Mouse (Mus musculus): Measurements from ENCODE around the gene Nlrx1.

Nlrx1 gene

GRCm38 (mm10) chr9:44269077-44269476 lies 678 bp upstream of the Nlrx1 start:
- peak; percentile 41 for DNase-seq (ENCODE audit: extremely low read depth, low read depth)

- DNase-seq (ENCODE audit: extremely low read depth, low read depth), result peak; percentile 66
Observed at GRCm38 (mm10) chr9:44268027-44268360, 405 bp downstream of the Nlrx1 start.

GRCm38 (mm10) chr9:44267319-44268026 lies 926 bp downstream of the Nlrx1 start:
- no peak for DNase-seq (ENCODE audit: extremely low read depth, low read depth)

- no peak for DNase-seq (ENCODE audit: extremely low read depth, low read depth)
Observed at GRCm38 (mm10) chr9:44266478-44267226, 1.7 kb downstream of the Nlrx1 start.

GRCm38 (mm10) chr9:44261388-44261787 lies 7.0 kb downstream of the Nlrx1 start:
- DNase-seq (ENCODE audit: extremely low read depth, low read depth), result no peak

GRCm38 (mm10) chr9:44259014-44259413 lies 9.4 kb downstream of the Nlrx1 start:
- DNase-seq (ENCODE audit: extremely low read depth, low read depth), result no peak

GRCm38 (mm10) chr9:44256213-44256612 lies 12.2 kb downstream of the Nlrx1 start:
- no peak for DNase-seq (ENCODE audit: extremely low read depth, low read depth)

- no peak for DNase-seq (ENCODE audit: extremely low read depth, low read depth)
Observed at GRCm38 (mm10) chr9:44255136-44255521, 13.3 kb downstream of the Nlrx1 start.

- no peak for DNase-seq (ENCODE audit: extremely low read depth, low read depth)
Observed at GRCm38 (mm10) chr9:44254508-44255135, 13.8 kb downstream of the Nlrx1 start.

- DNase-seq (ENCODE audit: extremely low read depth, low read depth), result no peak
Observed at GRCm38 (mm10) chr9:44253441-44253840, 15.0 kb downstream of the Nlrx1 start.

GRCm38 (mm10) chr9:44251314-44251713 lies 17.1 kb downstream of the Nlrx1 start, which contains the start of gene Pdzd3:
Gene Pdzd3 (minus strand): TSS chr9:44251471.
- DNase-seq (ENCODE audit: extremely low read depth, low read depth), result no peak

- no peak for DNase-seq (ENCODE audit: extremely low read depth, low read depth)
Observed at GRCm38 (mm10) chr9:44250445-44250844, 18.0 kb downstream of the Nlrx1 start.

- no peak for DNase-seq (ENCODE audit: extremely low read depth, low read depth)
Observed at GRCm38 (mm10) chr9:44249181-44250146, 18.9 kb downstream of the Nlrx1 start.

GRCm38 (mm10) chr9:44247907-44248306 lies 20.5 kb downstream of the Nlrx1 start:
- no peak for DNase-seq (ENCODE audit: extremely low read depth, low read depth)

GRCm38 (mm10) chr9:44243621-44244020 lies 24.8 kb downstream of the Nlrx1 start:
- no peak for DNase-seq (ENCODE audit: extremely low read depth, low read depth)

GRCm38 (mm10) chr9:44241418-44241817 lies 27.0 kb downstream of the Nlrx1 start:
- DNase-seq (ENCODE audit: extremely low read depth, low read depth), result no peak

- DNase-seq (ENCODE audit: extremely low read depth, low read depth), result no peak
Observed at GRCm38 (mm10) chr9:44240911-44241310, 27.5 kb downstream of the Nlrx1 start.

- DNase-seq (ENCODE audit: extremely low read depth, low read depth), result no peak
Observed at GRCm38 (mm10) chr9:44240399-44240798, 28.0 kb downstream of the Nlrx1 start, which contains the start of gene Ccdc153. Gene Ccdc153 (plus strand): TSS chr9:44240676.

GRCm38 (mm10) chr9:44239447-44239846 lies 29.0 kb downstream of the Nlrx1 start:
- no peak for DNase-seq (ENCODE audit: extremely low read depth, low read depth)

GRCm38 (mm10) chr9:44238501-44239190 lies 29.8 kb downstream of the Nlrx1 start:
- DNase-seq (ENCODE audit: extremely low read depth, low read depth), result no peak

GRCm38 (mm10) chr9:44237128-44237527 lies 31.3 kb downstream of the Nlrx1 start:
- DNase-seq (ENCODE audit: extremely low read depth, low read depth), result no peak

Data from MEL-GATA-1-ER (cell line).